Mouse (Mus musculus): ENCODE measurements around the gene Aaed1.

DNA sequence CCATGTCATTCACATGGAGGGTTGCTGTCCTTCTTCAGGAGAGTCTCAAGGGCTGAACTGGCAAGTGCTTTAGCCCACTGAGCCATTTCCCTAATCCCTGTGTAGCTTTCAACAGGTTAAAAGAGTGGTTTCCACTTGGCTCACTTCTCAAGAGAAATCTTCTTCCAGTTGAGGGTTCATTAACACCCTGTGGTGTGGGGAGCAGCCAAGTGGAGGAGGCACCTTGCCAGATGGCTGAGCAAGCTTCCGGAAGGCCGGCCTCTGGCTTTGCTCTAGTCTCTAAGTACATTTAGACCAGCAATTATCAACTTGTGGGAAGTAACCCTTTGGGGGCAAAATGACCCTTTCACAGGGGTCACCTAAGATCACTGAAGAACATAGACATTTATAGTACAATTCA, 5.8 kb upstream of the Aaed1 start:
- TF ChIP-seq CTCF (IDR thresholded peaks at IDR 0.05; ENCODE audit: control insufficient read depth, insufficient read depth, insufficient read length): no peak
- no peak for TF ChIP-seq MAX (IDR thresholded peaks at IDR 0.05)
- TF ChIP-seq CEBPB (IDR thresholded peaks at IDR 0.05; ENCODE audit: low read depth): no peak
- no peak for TF ChIP-seq MYOG (IDR thresholded peaks at IDR 0.05; ENCODE audit: control insufficient read depth, extremely low read depth, insufficient read length)

Data from C2C12 (cell line).